Mouse (Mus musculus) heart, postnatal 10 days (tissue): ENCODE data around the gene Haus4. TPM values are rescaled to one million over a fixed set of nuclear protein-coding genes. Genes with fewer than 3 reads are reported as not detected.

Experiments used
- DNase-seq, 2 experiments: peaks; one replicate each; pipeline ENCODE4 v3.0.0; 2021
- intact Hi-C: fragments of 180-260 bp; cut with DNase I; formaldehyde crosslinking; loops from one replicate; pipeline ENCODE4 v1.15.1; 2025
- total RNA-seq, 2 experiments: library from RNA; stranded (reverse); gene quantifications; 2 replicates each; pipeline ENCODE4 v1.2.3; 2021

The Haus4 gene
- total RNA-seq: 10 to 100 TPM; 15.0 to 15.8 TPM

- DNase-seq: peak; percentile 87 to 88
- intact Hi-C loops: loop anchor here (2.0 kb wide), 1 partner anchor 33 kb away; no protein-coding TSS in a partner anchor
Observed at GRCm38 (mm10) chr14:54553975-54554769, at the start of gene Haus4. Gene Haus4 (minus strand): TSS chr14:54554616.

DNA sequence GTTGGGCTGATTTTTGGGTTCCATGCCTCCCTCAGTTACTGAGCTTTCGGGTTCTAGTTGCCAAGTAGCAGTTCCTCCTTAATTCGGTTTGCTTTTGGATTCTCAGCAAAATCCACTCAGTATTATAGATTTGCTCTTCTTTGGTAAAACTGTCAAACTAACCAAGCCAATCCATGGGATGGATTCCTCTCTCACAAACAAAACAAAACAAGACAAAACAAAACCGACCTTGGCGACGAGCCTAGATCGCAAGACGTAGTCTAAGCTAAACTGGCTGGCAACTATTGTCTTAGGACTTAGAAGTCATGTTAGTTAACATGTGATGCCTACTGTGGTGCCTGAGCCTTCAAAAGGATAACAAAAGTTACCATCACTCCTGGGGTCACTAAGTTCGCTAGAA lies 49.3 kb upstream of the Haus4 start:
- intact Hi-C loops: loop anchor here (1.0 kb wide), 1 partner anchor 26 kb away; the partner anchor contains the start of gene Ajuba
- no peak for DNase-seq

DNA sequence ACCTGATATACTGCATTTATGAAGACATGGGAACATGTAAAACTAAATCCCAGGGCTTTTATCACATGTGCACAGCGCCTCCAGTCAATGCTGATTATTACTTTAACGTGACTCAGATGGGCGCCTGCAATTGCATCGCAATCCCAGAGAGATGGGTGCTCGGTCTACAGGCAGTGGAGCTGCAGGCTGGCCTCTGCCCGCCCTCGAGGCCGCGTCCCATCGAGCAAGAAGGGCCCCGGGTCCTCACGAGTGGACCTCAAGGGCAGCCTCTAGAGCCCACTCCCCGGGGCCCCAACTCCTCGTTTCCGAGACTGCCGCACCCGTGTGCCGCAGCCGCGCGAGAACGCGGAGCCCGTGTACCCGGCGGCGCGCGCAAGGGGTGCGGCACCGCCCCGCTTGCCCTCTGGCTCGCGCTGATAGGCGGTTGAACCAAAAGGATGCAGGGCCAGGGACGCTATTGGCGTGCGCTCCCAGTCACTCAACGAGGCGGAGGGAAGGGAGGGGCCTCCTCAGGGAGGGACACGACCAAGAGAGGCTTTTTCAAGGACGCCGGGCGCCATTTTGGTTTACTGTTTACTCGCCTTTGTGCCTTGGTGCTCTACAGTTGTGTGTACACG lies 48.7 kb upstream of the Haus4 start:
- intact Hi-C loops: loop anchor here (1.0 kb wide), 1 partner anchor 26 kb away; the partner anchor contains the start of gene Ajuba
- peak; percentile 97 to 98 for DNase-seq

GRCm38 (mm10) chr14:54602613-54603012 lies 48.2 kb upstream of the Haus4 start:
- intact Hi-C loops: loop anchor here (1.0 kb wide), 1 partner anchor 25 kb away; the partner anchor contains the start of gene Ajuba
- DNase-seq: peak in 1 of 2 experiments; percentile 35

- intact Hi-C loops: no loop called here
Observed at GRCm38 (mm10) chr14:54601601-54602000, 47.2 kb upstream of the Haus4 start.

DNA sequence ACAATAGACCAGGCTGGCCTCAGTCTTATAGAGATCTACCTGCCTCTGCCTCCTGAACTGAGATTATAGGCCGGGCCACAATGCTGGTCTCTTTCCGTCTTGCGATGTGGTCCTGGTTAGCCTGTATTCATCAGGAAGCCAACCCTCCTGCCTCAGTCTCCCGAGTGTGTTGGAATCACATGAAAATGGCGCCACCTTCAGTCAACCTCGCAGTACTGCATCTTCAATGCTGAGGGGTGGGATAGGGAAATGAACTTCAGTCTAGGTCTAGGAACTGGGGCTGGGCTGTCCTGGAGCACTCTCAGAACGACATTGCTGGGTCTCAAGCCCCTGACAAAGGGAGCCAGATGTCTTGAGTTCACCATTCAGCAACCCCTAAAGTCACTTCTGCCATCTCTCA lies 42.7 kb upstream of the Haus4 start:
- no peak for DNase-seq
- intact Hi-C loops: no loop called here

More at GRCm38 (mm10) chr14:54601601-54602000, 47.2 kb upstream of the Haus4 start:
- DNase-seq: no peak

GRCm38 (mm10) chr14:54594631-54595414 lies 40.4 kb upstream of the Haus4 start:
- intact Hi-C loops: no loop called here
- no peak for DNase-seq

DNA sequence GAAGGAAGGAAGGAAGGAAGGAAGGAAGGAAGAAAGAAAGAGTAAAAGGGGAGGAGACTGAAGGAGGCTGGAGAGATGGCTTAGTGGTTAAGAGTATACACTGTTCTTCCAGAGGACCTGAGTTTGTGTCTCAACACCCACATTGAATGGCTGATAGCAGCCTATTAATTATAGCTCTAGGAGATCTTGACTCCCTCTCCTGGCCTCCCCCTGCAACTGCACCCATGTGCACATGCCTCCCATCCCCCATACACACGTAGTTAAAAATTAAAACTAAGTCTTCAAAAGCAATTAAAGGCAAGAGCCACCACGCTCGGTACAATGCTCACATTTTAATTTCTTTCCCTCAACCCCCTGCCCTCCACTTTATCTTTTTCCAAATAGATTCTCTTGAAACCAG lies 39.6 kb upstream of the Haus4 start:
- DNase-seq: no peak
- intact Hi-C loops: no loop called here

GRCm38 (mm10) chr14:54592319-54592934 lies 38.0 kb upstream of the Haus4 start:
- intact Hi-C loops: no loop called here
- peak; percentile 73 to 77 for DNase-seq

DNA sequence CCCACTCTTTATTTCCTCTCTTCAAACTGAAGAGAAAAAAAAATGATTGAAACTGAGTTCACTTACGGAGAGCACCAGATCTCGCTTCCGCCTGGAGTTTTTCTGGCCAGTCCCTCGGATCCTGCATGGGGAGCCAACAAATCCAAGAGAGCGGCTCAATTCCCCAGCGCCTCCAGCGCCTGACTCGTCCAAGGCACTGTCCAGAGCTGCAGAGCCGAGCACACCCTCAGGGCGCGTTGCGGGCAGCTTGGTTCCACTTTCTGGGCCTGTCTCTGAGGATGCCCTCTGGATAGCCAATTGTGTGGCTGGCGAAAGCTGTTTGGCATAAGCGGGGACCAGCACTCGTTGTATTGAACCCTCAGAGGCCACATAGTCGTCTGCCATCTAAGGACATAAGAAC lies 36.6 kb upstream of the Haus4 start:
- DNase-seq: no peak
- intact Hi-C loops: no loop called here

GRCm38 (mm10) chr14:54583681-54584338 lies 29.4 kb upstream of the Haus4 start:
- peak; percentile 72 to 87 for DNase-seq
- intact Hi-C loops: loop anchor here (2.0 to 5.0 kb wide), 2 partner anchors 33 to 57 kb away; partner anchors contain the start of genes Cdh24, Gm17606 and Psmb5

DNA sequence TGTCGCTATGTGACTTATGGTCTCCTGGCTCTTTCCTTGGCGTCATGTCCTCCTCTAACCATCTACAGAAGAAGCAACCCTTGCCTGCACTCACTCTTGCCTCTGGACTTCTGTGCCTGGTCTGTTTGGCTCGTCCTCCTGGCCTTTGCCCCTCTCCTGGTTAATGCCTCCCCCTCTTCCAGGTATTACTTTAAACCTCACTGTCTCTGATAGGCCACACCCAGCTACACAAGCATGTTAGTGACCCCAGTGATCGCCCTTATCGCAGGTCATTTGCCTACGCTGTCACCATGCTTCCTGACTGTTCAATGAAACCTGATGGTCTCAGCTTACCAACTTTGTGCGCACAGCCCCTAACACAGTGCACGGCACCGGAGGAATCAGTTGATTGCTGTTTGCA lies 28.1 kb upstream of the Haus4 start:
- intact Hi-C loops: loop anchor here (2.0 to 5.0 kb wide), 2 partner anchors 35 to 58 kb away; partner anchors contain the start of genes Cdh24, Gm17606 and Psmb5
- DNase-seq: no peak

DNA sequence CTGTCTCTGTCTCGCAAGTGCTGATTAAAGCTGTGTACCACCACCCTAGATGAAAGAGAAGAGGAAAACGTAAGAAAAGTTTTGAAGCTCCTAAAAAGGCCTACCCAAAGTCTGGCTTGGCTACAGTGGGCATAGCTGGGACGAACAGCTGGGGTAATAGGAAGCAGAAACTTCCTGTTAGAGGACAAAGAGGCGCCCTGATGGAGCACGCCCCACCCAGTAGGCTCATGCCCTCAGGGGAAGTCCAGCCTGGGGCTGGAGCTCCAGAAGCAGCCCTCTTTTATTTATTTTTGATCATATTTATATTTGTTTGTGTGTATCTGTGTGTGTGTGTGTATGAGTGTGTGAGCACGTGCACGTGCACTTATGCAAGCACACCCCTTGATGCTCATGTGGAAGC lies 25.2 kb upstream of the Haus4 start:
- intact Hi-C loops: loop anchor here (5.0 kb wide), 2 partner anchors 38 to 52 kb away; partner anchors contain the start of gene Psmb5
- DNase-seq: no peak

- intact Hi-C loops: loop anchor here (5.0 kb wide), 1 partner anchor 51 kb away; no protein-coding TSS in a partner anchor
- DNase-seq: peak in 1 of 2 experiments; percentile 66
Observed at GRCm38 (mm10) chr14:54578063-54578462, 23.6 kb upstream of the Haus4 start.

- intact Hi-C loops: loop anchor here (1.0 to 5.0 kb wide), 2 partner anchors 26 to 50 kb away; no protein-coding TSS in a partner anchor
- DNase-seq: peak; percentile 95
Observed at GRCm38 (mm10) chr14:54577089-54577982, 22.9 kb upstream of the Haus4 start, which contains the start of gene Ajuba. Gene Ajuba (minus strand): TSS chr14:54577558.

GRCm38 (mm10) chr14:54576241-54577088 lies 22.0 kb upstream of the Haus4 start:
- DNase-seq: peak; percentile 56 to 61
- intact Hi-C loops: loop anchor here (1.0 to 5.0 kb wide), 2 partner anchors 27 to 49 kb away; no protein-coding TSS in a partner anchor

GRCm38 (mm10) chr14:54575631-54576030 lies 21.2 kb upstream of the Haus4 start:
- intact Hi-C loops: loop anchor here (5.0 kb wide), 1 partner anchor 48 kb away; no protein-coding TSS in a partner anchor
- peak; percentile 77 to 82 for DNase-seq
